Mouse (Mus musculus) brain, embryonic 14.5 days (tissue): Measurements from ENCODE around the gene Frem2.

ENCODE experiments used
- CTCF ChIP-seq: fragments of 200-500 bp; IDR thresholded peaks from 2 replicates; pipeline ENCODE4 v1.5.1; 2012; ENCODE audit warnings: inconsistent platforms, mild to moderate bottlenecking, moderate library complexity, borderline replicate concordance; ENCODE audit not compliant: insufficient read depth, insufficient read length; ENCODE audit errors: extremely low read depth
- POLR2A ChIP-seq: fragments of 200-500 bp; IDR thresholded peaks from 2 replicates; pipeline ENCODE4 v1.6.1; 2012; ENCODE audit warnings: mild to moderate bottlenecking, inconsistent platforms, borderline replicate concordance; ENCODE audit not compliant: poor library complexity, insufficient read depth, insufficient read length, severe bottlenecking; ENCODE audit errors: extremely low read depth

DNA sequence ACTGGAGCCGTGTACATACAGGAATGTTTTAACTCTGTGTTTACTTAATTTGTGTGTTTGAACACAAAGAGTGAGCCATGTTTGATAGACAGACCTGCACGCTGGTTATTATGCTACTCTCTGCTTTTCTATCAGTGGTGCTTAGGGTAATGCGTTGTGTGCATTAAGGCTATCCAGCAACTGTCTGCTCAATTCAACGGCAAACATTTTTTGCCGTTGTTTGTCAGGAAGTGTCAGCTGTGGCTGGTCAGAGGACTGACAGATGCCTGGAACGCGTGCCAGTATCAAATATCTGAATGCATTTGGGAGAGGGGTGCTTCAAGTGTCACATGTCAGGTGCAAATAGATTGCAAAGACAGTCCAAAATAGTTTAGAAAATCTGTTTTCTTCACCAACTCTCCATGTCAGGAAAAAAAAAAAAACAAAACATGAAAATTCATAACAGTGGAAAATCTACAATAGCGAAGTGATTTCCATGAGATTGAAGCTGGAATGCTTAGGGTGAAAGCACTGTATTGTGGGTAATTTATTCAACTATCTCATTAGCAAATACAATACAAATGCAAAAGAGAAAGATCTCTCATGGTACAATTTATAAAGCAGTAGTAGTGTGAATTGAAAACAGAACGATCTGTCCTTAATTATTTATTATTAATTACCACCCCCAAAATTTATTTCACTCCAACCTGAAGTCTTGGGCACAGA, 45.4 kb upstream of the Frem2 start:
- TF ChIP-seq CTCF (no peak), POLR2A (no peak)
